Mouse (Mus musculus) right cerebral cortex, postnatal 14 days (tissue): ENCODE data around the gene Nsun7.
A peak's percentile ranks its signal among the peaks of the same experiment; 100 is the strongest.
"Not testable (repeated sequence)": the region's sequence is repeated elsewhere in the genome, so short reads cannot be mapped to it uniquely, and the experiment has no call there.

ENCODE experiments used
- DNase-seq: peaks from one replicate; pipeline ENCODE4 v3.0.0; 2022

The Nsun7 gene

DNA sequence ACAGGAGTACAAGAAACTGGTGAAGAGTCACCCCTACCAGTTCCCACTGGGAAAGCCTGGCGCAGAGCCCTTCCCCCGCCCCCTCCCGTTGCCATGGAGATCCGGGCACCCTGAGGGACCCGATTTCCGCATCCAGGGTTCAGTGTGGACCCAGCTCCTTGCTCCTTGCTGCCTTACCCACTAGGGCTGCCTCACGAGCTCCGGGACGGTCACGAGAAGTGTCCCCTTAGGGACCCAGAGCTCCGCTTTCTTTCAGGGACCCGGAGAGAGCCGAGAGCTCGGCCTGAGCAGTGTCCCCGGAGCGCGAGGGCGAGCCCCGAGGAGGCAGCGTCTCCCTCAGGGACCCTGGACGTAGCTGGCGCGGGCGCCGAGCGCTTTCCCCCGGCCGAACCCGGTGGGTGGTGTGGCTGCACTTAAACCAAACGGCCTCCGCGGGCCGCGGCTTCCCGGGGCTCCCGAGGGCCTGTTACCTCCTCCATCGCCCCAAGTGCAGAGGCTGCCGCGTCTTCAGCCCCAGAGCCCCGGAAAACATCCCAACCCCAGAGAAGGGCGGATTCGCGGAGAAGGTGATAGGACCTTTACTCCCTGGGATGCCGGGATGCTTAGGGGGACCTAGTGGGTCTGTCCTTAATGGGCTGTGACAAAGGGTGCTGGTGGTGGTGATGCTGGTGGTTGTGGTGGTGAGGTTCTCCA is at the start of gene Nsun7:
Gene Nsun7, plus strand, starts transcription at position 142 of the 693 bp plus-strand sequence.
- peak; percentile 82 for DNase-seq

DNA sequence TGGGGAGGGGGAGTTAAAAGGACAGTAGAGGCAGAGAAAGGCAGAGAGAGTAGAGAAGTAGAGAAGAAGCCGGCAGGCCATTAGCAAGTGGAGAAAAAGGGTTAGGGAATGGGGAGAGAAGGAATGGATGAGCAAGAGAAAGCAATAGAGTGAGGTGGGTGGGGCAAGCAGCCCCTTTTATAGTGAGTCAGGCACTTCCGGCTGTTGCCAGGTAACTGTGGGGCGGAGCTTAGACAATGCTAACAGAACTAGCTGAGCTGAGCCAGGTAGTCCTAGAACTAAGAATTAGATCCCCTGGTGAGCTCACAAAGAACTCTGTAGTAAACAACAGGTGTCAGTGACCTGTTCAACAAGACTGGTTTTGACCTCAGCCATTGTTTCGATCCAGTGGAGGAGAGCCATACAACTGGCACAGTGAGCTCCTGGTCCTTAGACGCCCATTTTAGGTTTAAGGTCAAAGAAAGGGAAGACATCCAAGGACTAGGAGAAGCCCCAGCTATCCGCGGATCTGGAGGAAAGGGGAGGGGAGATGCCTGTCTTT is 45.2 kb upstream of the Nsun7 start:
- no peak for DNase-seq

DNA sequence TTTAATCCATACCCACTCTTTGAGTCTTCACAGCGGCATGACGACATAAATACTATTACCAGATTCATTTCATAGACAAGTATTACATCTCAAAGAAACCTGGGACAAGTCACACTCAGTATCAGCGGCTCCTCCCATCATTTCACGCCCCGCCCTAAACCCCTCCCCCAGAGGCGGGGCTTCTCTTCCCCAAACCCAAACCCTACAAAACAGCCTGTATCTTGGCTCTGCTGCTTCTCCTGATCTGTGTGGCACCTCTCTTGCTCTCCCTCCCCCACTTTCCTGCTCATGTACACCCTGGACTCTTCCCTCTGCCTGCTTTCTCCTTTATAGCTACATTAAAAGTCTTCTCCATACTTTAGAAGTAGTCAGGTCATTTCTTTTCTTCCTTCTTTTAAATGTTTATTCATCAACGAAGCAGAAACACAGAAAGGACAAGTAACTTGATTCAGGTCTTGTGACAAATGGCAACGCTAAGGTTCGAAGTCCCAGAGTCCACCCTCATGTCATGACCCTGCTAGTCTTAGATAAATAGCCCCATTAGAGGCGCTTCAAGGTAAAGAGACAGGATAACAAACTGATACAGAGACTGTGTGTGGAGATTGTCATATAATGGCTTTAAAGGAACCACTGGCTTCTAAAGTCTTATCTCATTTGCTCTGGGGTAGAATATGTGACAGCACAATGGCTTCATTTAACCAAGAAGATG is 44.0 kb upstream of the Nsun7 start:
- no peak for DNase-seq

DNA sequence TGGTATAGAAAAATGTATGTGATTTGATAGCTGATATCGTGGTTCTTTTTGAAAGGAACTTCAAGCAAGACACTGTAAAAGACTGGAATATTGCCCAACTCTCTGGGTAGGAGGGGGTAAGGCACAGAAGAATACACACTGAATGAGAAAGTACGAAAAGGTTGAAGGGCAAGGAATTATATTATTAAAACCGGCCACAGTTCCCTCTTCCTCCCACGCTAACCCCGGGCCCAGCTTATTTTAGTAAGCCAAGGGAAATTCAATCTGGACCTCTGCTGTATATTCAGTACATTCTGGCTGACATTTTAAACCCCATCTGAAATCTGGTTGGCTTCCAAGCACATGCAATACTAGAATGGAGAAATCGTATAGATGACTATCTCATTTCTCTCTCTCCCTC is 40.0 kb upstream of the Nsun7 start:
- no peak for DNase-seq

DNA sequence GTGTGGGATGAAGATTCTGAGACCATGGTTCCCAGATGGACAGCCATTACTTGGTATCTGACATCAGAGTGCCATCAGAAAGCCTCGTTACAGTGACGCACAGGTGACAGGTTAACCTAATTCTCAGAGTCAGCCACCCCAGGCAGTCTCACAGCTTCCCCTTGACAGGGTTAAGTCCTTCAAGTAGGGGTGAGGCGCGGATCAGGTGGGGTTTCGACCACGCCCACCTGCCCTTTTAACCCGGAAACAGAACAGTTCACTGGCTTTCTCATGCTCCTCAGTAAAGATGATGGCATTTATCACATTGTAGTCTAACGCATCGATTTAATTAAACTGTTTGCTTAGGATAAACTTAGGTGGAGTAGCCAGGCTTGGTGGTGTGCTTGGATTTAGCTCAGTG is 39.1 kb upstream of the Nsun7 start:
- no peak for DNase-seq

DNA sequence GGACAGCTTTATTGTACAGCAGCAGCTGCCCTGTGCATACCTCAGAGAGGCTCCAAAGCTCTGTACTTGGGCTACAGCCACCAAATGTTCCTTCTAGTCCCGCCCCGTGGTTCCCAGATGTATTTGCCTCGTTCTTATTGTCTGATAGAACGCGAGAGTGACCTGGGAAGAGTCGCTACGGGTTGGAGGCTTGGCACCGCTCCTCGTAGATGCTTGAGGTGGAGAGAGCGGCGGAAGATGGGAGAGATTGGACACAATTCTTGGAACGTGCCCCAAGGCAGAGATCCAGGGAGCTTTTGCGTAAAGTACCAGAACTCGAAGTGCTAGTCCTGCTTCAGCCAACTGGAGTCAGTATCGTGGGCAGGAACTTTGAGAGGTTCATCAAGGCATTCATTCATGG is 36.8 kb upstream of the Nsun7 start:
- no peak for DNase-seq

DNA sequence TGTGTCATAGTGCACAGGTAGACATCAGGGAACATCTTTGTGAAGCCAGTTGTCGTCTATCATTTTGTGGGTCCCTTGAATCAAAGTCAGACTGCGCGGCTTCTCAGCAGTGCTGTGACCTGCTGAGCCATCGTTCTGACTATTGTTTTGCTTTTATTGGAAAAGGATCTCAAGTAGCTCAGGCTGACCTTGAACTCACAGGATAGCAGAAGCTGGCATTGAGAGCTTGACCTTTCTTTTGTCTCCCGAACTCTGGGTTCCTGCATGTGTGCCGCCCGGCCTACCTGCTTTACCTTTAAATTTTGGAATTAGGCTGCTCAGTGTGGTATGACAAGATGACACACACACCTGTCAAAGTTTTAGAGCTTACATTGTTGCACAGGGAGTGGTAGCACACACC is 33.2 kb upstream of the Nsun7 start:
- no peak for DNase-seq

DNA sequence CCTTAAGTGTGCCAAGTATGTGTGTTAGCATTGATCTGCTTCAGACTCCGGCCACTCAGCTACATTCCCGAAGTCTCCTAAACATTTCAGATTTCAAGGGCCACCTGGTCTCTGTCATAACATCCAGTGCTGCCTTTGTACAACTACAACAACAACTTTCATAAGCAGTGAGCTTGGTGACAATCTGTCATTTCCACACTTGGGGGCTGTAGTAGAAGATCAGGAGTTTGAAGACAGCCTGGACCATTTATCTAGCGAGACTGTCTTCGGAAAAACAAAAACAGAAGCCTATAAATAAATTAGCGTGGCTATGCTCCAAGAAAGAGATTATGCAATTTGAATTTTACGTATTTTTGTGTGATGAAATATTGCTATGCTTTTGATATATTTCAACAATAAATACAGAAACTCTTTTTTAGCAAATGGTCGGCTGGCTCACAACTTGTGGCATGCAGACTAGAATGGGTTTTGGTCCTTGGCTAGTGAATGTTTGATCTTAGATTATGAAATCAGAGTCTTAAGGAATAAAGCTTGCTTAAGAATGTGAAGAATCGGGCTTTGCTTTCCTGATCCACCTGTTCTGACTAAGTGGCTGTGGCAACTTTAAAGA is 27.9 kb upstream of the Nsun7 start:
- DNase-seq = no peak

DNA sequence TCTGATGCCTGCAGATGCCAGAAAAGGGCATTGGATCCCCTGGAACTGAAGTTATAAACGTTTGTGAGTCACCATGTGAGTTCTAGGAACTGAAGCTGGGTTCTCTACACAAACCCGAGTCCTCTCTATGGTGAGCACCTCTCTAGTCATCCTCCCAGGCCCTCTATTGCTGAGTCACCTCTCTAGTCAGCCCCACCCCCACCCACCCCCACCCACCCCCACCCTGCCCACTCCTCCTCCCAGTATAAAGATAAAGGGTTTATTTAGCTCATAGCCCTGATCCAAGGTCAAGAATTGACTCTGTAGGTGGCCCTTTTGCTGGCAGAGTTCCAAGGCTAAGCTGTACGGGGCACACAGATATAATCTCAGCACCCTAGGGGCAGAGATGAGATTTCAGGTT is 27.2 kb upstream of the Nsun7 start:
- DNase-seq = no peak

DNA sequence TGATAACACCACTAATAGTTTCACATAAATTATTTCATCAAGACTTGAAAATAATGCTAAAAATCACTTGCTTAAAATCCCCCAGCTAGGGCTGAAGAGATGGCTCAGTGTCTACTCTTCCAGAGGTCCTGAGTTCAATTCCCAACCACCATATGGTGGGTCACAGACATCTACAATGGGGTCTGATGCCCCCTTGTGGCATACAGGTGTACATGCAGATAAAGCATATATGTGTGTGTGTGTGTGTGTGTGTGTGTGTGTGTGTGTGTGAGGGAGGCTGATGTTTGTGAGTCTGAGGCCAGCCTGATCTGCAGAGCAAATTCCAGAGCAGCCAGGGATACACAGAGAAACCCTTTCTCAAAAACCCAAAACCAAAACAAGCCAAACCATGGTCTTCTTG is 17.8 kb upstream of the Nsun7 start:
- DNase-seq = no peak

DNA sequence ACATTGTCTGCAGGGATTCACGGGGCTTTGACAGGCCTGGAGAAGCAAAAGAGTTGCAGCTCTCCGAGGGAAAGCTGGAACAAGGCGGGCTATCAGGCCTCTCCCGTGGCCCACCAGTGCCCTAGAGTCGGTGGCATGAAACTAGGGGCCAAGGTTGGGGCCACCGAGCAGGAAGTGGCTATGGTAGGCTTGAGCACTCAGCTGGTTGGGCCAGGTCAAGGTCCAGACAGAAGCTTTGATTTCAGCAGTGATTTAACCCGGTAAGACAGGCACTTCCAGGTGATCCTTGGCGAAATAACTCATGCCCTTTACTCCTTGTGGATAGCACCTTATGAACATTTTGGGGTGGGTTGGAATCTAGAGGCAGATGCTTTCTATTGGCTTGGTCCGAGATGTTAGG is 16.2 kb upstream of the Nsun7 start:
- DNase-seq = no peak

DNA sequence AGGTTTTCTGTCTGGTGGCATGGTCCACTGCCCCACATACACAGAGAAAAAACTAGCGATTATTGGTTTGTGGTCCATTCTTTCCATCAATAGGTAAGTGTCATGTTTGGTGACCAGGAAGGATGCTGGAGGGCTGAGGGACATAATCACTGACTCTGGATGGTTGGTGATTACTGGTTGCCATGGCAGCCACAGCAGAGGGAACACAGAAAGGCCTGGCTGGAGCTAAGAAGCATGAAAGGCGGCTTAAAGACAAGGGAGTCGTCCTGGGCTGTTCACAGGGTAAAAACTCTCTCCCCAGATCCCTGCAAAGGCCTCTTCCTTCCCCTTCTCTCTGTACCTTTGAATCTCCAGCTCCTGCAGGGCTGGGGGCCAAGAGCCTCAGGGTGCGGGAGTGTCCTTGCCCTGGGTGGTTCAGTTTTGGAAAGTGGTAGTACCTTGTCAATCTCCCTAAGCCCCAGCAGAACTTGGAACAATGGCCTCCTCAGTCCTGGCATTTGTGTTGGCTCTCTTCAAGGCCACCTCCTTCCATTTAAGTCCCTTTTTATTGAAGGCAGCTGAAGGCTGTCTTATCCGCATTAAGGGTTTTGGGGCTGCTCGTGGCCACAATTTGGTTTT is 15.5 kb upstream of the Nsun7 start:
- DNase-seq = no peak

DNA sequence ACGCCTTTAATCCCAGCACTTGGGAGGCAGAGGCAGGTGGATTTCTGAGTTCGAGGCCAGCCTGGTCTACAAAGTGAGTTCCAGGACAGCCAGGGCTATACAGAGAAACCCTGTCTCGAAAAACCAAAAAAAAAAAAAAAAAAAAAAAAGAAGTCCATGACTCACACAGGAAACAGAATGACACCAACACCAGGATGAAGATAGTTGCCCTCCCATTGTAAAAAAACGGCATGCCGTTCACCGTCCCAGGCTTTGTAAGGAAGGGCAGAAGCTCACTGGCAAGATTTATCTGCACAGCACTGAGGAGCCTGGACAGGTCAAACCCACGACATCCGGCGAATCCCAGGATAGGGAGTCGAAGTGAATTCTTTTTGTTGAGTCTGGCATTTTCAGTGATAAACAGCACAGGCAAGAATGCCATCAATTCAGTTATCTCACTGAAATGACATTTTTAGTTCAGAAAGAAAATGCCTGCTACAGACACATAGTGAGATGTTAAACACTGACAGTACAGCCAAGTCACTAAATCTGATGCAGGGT is 13.7 kb upstream of the Nsun7 start:
- DNase-seq = no peak

DNA sequence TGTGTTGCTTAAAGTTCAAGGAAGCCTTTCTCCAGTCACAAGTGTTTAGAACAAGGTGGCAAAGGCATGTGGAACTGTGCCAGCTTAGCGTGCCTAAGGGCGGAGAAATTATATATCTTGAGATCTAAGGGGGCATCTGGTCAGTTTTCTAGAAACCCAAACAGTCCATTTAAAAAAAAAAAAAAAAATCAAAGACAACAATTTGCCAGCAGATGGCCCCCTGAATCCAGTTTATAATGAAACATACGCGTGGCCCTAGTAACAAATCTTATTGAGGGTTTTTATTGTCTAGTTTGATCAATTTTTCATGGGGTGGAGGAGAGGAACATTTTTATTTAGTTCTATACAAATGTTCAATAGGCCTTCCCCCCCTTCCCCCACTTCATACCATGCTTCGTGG is 6.5 kb upstream of the Nsun7 start:
- no peak for DNase-seq

DNA sequence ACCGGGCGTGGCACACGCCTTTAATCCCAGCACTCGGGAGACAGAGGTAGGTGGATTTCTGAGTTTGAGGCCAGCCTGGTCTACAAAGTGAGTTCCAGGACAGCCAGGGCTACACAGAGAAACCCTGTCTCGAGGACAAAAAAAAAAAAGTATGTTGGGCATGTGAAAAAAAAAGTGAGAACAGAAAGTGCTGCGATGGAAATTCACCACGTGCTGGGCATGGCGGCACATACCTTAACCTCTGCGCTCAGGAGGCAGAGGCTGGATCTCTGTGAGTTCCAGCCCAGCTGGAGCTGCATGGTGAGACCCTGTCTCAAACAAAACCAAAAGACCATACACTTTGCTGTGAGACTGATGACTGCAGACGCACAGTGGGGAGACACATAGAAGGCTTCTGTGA is 4.7 kb upstream of the Nsun7 start:
- DNase-seq = no peak

DNA sequence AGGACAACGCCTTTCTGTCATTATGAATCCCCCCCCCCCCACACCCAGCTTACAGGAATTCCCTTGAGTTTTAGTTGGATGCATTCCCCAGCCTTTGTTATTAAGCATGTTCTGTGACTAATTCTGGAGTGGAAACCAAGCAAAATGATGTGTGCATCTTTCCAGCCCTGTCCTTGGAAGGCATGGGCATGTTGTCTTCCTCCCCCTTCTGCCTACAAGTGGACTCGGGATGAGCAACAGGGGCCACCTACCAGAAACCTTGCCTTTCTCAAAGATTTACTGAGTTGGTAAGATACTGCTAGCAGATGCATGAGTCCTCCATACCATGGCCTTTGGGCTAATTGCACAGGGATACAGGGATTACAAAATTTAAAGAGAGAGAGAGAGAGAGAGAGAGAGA is 697 bp upstream of the Nsun7 start:
- DNase-seq = no peak

DNA sequence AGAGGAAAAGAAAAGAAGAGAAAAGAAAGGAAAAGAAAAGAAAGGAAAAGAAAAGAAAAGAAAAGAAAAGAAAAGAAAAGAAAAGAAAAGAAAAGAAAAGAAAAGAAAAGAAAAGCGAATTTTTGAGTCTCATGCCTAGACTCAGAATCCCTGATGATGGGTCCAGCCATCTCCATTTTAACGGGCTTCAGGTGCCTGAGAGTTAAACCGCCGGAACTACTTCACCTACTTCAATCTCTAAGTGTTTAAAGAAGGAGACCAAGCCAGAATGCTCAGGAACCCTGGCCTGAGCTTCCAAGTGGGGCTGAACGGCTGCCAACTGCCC is 304 bp upstream of the Nsun7 start:
- not testable (repeated sequence) for DNase-seq

DNA sequence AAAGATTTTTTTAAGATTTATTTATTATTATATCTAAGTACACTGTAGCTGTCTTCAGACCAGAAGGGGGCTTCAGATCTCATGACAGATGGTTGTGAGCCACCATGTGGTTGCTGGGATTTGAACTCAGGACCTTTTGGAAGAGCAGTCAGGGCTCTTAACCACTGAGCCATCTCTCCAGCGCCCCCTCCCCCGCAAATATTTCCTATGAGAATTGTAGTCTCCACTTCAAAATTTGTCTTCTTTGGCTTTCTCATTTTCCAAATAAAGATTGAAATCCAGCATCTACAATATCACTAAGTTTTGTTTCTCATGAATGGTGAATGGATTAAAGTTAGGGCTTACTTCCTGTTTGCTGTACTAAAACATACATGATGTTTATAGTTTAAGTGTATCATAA is 2.8 kb downstream of the Nsun7 start:
- DNase-seq = no peak

DNA sequence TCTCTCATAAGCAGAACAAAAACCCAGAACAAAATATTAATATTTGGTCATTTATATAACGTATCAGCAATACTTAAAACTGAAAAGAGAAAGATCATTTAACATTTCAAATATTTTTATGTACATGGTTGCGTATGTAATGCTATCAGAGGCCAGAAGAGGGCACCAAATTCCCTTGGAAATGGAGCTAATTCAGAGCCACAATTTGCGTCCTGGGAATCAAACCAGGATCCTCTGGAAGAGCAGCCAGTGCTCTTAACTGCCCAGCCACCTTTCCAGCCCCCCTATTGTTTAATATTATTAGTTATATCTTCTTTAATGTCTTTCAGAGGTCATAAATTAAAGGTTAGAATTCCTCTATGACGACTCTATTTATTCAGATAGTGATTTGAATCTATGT is 3.7 kb downstream of the Nsun7 start:
- peak; percentile 21 for DNase-seq

DNA sequence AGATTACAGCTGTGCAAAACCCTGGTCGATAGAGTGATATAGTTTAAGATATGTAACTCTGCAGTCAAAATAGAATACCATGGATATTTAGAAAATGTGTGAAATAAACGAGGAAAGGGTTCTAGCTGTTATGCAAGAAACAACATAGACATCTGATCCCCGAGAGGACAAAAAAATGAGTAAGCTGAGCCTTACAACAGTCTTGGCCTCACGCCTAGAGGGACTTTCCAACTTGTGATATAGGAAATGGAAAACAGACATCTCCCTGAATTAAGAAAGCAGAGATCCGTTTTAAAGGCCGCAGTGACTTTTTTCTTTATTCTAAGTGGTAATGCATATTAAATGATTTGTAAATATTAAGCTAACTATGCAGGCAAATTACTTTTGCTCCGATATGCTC is 9.9 kb downstream of the Nsun7 start:
- no peak for DNase-seq

DNA sequence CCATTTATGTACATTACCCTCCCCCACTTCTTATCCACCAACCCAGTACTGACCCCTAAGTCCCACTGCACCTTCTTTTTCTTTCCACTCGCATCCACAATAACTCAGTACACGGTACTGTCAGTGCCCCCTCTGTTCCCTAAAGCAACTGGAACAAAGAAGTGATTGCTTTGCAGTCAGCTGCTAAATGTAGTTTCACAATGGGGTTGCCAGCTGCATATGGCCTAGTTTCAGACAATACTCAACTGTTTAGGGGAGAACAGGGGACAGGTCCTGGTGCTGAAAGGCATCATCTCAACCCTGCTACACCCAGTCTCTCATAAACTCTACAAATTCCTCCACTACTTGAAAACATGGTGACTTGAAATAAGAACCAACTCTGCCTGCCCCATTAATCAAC is 11.4 kb downstream of the Nsun7 start:
- no peak for DNase-seq

DNA sequence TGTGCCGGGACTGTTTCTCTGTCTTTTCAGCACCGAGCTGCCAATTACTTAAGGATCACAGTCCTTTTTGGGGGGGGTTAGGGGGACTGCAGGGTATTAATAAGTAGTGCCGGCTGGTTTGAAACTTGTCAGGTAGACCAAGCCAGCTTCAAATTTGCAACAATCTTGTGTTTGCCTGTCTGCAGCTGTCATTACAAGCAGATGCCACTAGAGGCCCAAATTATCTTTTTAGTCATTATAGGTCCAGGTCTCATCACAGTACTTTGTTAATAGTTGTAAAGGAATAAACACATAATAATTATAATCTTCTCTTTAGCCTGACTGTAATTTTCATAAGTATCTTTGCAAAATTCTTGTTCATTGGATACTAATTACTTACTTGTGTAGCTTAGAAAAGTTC is 14.7 kb downstream of the Nsun7 start:
- no peak for DNase-seq

DNA sequence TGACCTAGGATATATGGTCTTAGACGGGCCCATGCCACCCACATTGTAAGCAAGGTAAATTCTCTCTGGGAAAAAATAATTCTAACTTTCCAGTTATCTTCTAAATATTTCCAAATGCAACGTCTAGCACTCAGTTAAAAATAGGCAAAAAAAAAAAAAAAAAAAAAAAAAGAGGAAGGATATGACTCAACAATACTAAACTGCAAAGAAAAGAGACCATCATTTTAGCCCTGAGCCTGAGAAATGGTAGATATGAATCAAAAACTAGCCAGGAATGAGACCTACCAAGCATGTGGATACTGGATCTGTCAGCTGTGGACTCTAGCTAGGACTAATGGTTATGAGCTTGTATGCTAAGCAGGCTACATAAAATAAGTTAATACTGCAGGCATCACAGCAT is 20.0 kb downstream of the Nsun7 start:
- DNase-seq = no peak

DNA sequence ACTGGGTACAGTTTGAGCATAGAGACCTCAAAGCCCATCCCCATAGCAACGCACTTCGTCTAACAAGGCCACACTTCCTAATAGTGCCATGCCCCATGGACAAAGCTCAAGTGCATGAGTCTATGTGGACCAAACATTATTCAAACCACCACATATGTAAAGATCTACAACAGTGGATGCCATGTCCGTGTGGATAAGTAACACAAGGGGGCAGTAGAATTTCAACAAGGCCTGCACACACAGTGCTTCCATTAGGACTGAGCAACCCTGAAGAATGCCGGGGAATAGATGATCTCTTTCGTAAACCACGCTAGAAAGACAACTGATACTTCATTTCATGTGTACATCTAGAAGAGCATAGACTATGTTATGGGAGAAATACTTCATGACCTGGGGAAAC is 21.0 kb downstream of the Nsun7 start:
- DNase-seq = no peak
